Mouse (Mus musculus) stomach, postnatal 0 days (tissue): ENCODE data around the gene BC107364.

Experiments used
- CTCF ChIP-seq: IDR thresholded peaks from 2 replicates; pipeline ENCODE4 v1.5.1; 2016; ENCODE audit warnings: antibody characterized with exemption, low read depth, mild to moderate bottlenecking, moderate library complexity
- EP300 ChIP-seq: optimal IDR thresholded peaks from 2 replicates; pipeline ENCODE3; 2016; ENCODE audit warnings: antibody characterized with exemption

DNA sequence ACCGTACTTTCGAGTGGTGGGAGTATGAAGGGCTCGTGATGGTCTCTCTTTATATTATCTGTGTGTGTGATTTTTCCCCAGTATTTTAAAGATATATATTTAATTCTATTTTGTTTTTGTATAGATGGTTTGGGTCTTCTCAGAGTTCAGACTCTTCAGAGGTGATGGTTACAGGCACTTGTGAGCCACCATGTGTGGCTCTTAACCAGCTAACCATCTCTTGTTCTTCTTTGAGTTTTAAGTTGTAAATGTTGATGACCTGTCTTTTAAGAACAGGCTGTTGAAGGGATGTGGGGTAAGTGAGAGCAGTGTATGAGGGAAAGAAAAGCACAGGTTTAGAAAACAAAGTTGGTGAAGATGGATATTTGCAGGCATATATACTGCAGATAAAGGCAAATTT, 42.8 kb upstream of the BC107364 start:
- no peak for TF ChIP-seq CTCF
- TF ChIP-seq EP300: no peak
